Mouse (Mus musculus): ENCODE data around the gene Psg19. TPM values are rescaled to one million over a fixed set of nuclear protein-coding genes. Genes with fewer than 3 reads are reported as not detected.

Gene Psg19
- polyA plus RNA-seq (2012; fragmentation: generic; extraction: Trizol), result not detected

- Histone ChIP-seq H3K4me2 (ENCODE audit: low read depth) (no peak within 1 kb of the TSS), H3K4me3 (no peak within 1 kb of the TSS)
- no peak for TF ChIP-seq POLR2A (IDR thresholded peaks at IDR 0.05; ENCODE audit: insufficient read length, low read depth)
- TF ChIP-seq SRF (IDR thresholded peaks at IDR 0.05; ENCODE audit: control insufficient read depth, insufficient read length, low read depth), result no peak
- TF ChIP-seq MYOD1 (IDR thresholded peaks at IDR 0.05; ENCODE audit: control insufficient read depth in 1 of 3, insufficient read length in 2 of 3, low read depth in 2 of 3), result no peak
- TF ChIP-seq POLR2AphosphoS2 (IDR thresholded peaks at IDR 0.05; ENCODE audit: insufficient read length, low read depth), result no peak
- no peak for TF ChIP-seq TCF3 (IDR thresholded peaks at IDR 0.05; ENCODE audit: insufficient read length, low read depth)
These were observed at the start of gene Psg19 for GRCm38 (mm10) chr7:18798420-18798819. Gene Psg19, minus strand, starts transcription at chr7:18798520.

GRCm38 (mm10) chr7:18844811-18845210 lies 46.5 kb upstream of the Psg19 start:
- no peaks in the 10 kb centered on the region for H3K36me3 ChIP-seq (ENCODE audit: control insufficient read depth, insufficient read depth)
- no peak overlapping the region for H3K4me3 ChIP-seq
- no peak overlapping the region for H3K4me2 ChIP-seq (ENCODE audit: low read depth)
- H3ac ChIP-seq (ENCODE audit: control insufficient read depth, insufficient read length), result no peak overlapping the region
- TF ChIP-seq POLR2AphosphoS2 (IDR thresholded peaks at IDR 0.05; ENCODE audit: insufficient read length, low read depth) (no peak), SRF (IDR thresholded peaks at IDR 0.05; ENCODE audit: control insufficient read depth, insufficient read length, low read depth) (no peak), USF1 (IDR thresholded peaks at IDR 0.05; ENCODE audit: low read depth) (no peak), POLR2A (IDR thresholded peaks at IDR 0.05; ENCODE audit: insufficient read length, low read depth) (no peak), CEBPB (IDR thresholded peaks at IDR 0.05; ENCODE audit: insufficient read depth, poor library complexity, severe bottlenecking) (no peak), MYOD1 (IDR thresholded peaks at IDR 0.05; ENCODE audit: control insufficient read depth in 1 of 3, insufficient read length in 2 of 3, low read depth in 2 of 3) (no peak), TCF3 (IDR thresholded peaks at IDR 0.05; ENCODE audit: insufficient read length, low read depth) (no peak), REST (IDR thresholded peaks at IDR 0.05; ENCODE audit: insufficient read depth, insufficient read length) (no peak), MAX (IDR thresholded peaks at IDR 0.05; ENCODE audit: low read depth) (no peak), TCF12 (IDR thresholded peaks at IDR 0.05; ENCODE audit: insufficient read depth, poor library complexity, severe bottlenecking) (no peak), E2F4 (IDR thresholded peaks at IDR 0.05; ENCODE audit: insufficient read depth) (no peak), MYOG (IDR thresholded peaks at IDR 0.05; ENCODE audit: control insufficient read depth in 1 of 3, insufficient read depth in 1 of 3, insufficient read length in 2 of 3, low read depth in 2 of 3) (no peak)
- H3K79me2 ChIP-seq (ENCODE audit: control insufficient read depth, insufficient read depth), result no peaks in the 10 kb centered on the region
- H3K27me3 ChIP-seq (ENCODE audit: control insufficient read depth, insufficient read depth, insufficient read length), result no peaks in the 10 kb centered on the region

More at GRCm38 (mm10) chr7:18798420-18798819, at the start of gene Psg19:
- Histone ChIP-seq H3K79me2 (ENCODE audit: control insufficient read depth, insufficient read depth) (no peaks in the 10 kb centered on the region), H3ac (ENCODE audit: control insufficient read depth, insufficient read length) (no peak within 1 kb of the TSS), H3K27me3 (ENCODE audit: control insufficient read depth, insufficient read depth, insufficient read length) (no peaks in the 10 kb centered on the region), H3K36me3 (ENCODE audit: control insufficient read depth, insufficient read depth) (no peaks in the 10 kb centered on the region)

- Histone ChIP-seq H3K4me2 (ENCODE audit: low read depth) (peak overlapping the region; percentile 65), H3K79me2 (ENCODE audit: control insufficient read depth, insufficient read depth) (no peaks in the 10 kb centered on the region), H3K36me3 (ENCODE audit: control insufficient read depth, insufficient read depth) (no peaks in the 10 kb centered on the region), H3ac (ENCODE audit: control insufficient read depth, insufficient read length) (no peak overlapping the region), H3K27me3 (ENCODE audit: control insufficient read depth, insufficient read depth, insufficient read length) (no peaks in the 10 kb centered on the region), H3K4me3 (peak overlapping the region; percentile 20)
- TF ChIP-seq POLR2AphosphoS2 (IDR thresholded peaks at IDR 0.05; ENCODE audit: insufficient read length, low read depth) (no peak), MAX (IDR thresholded peaks at IDR 0.05; ENCODE audit: low read depth) (no peak), E2F4 (IDR thresholded peaks at IDR 0.05; ENCODE audit: insufficient read depth) (no peak), REST (IDR thresholded peaks at IDR 0.05; ENCODE audit: insufficient read depth, insufficient read length) (no peak), MYOG (IDR thresholded peaks at IDR 0.05; ENCODE audit: control insufficient read depth in 1 of 3, insufficient read depth in 1 of 3, insufficient read length in 2 of 3, low read depth in 2 of 3) (no peak), USF1 (IDR thresholded peaks at IDR 0.05; ENCODE audit: low read depth) (no peak), TCF12 (IDR thresholded peaks at IDR 0.05; ENCODE audit: insufficient read depth, poor library complexity, severe bottlenecking) (no peak), MYOD1 (IDR thresholded peaks at IDR 0.05; ENCODE audit: control insufficient read depth in 1 of 3, insufficient read length in 2 of 3, low read depth in 2 of 3) (no peak), SRF (IDR thresholded peaks at IDR 0.05; ENCODE audit: control insufficient read depth, insufficient read length, low read depth) (no peak), POLR2A (IDR thresholded peaks at IDR 0.05; ENCODE audit: insufficient read length, low read depth) (no peak), TCF3 (IDR thresholded peaks at IDR 0.05; ENCODE audit: insufficient read length, low read depth) (no peak), CEBPB (IDR thresholded peaks at IDR 0.05; ENCODE audit: insufficient read depth, poor library complexity, severe bottlenecking) (no peak)
These were observed 42.9 kb upstream of the Psg19 start for GRCm38 (mm10) chr7:18841174-18841567.

- no peaks in the 10 kb centered on the region for H3K79me2 ChIP-seq (ENCODE audit: control insufficient read depth, insufficient read depth)
- H3K4me3 ChIP-seq, result peak overlapping the region; percentile 20
- H3K27me3 ChIP-seq (ENCODE audit: control insufficient read depth, insufficient read depth, insufficient read length), result no peaks in the 10 kb centered on the region
- no peak overlapping the region for H3ac ChIP-seq (ENCODE audit: control insufficient read depth, insufficient read length)
- H3K36me3 ChIP-seq (ENCODE audit: control insufficient read depth, insufficient read depth), result no peaks in the 10 kb centered on the region
- TF ChIP-seq USF1 (IDR thresholded peaks at IDR 0.05; ENCODE audit: low read depth), result no peak
- no peak for TF ChIP-seq POLR2AphosphoS2 (IDR thresholded peaks at IDR 0.05; ENCODE audit: insufficient read length, low read depth)
- TF ChIP-seq MAX (IDR thresholded peaks at IDR 0.05; ENCODE audit: low read depth), result no peak
- TF ChIP-seq MYOG (IDR thresholded peaks at IDR 0.05; ENCODE audit: control insufficient read depth in 1 of 3, insufficient read depth in 1 of 3, insufficient read length in 2 of 3, low read depth in 2 of 3), result no peak
- TF ChIP-seq SRF (IDR thresholded peaks at IDR 0.05; ENCODE audit: control insufficient read depth, insufficient read length, low read depth), result no peak
- no peak for TF ChIP-seq REST (IDR thresholded peaks at IDR 0.05; ENCODE audit: insufficient read depth, insufficient read length)
- TF ChIP-seq E2F4 (IDR thresholded peaks at IDR 0.05; ENCODE audit: insufficient read depth), result no peak
- TF ChIP-seq CEBPB (IDR thresholded peaks at IDR 0.05; ENCODE audit: insufficient read depth, poor library complexity, severe bottlenecking), result no peak
- no peak for TF ChIP-seq TCF3 (IDR thresholded peaks at IDR 0.05; ENCODE audit: insufficient read length, low read depth)
- TF ChIP-seq POLR2A (IDR thresholded peaks at IDR 0.05; ENCODE audit: insufficient read length, low read depth), result no peak
- TF ChIP-seq TCF12 (IDR thresholded peaks at IDR 0.05; ENCODE audit: insufficient read depth, poor library complexity, severe bottlenecking), result no peak
- TF ChIP-seq MYOD1 (IDR thresholded peaks at IDR 0.05; ENCODE audit: control insufficient read depth in 1 of 3, insufficient read length in 2 of 3, low read depth in 2 of 3), result no peak
- peak overlapping the region; percentile 65 for H3K4me2 ChIP-seq (ENCODE audit: low read depth)
These were observed 42.3 kb upstream of the Psg19 start for GRCm38 (mm10) chr7:18840386-18841173.

Measured in myocyte (in vitro differentiated cells).